ENCODE assay signal across 10 mouse cellular contexts in genomic region chr3:107739966-107740365, GRCm38 (mm10). TPM values are rescaled to one million over a fixed set of nuclear protein-coding genes. Genes with fewer than 3 reads are reported as not detected.
DNase-seq lines count a peak whose midpoint lies in the region; ATAC-seq lines count a peak whose summit lies in the region.
"Had no signal": no experiment of that assay in that cellular context is flagged by ENCODE, and none has a peak within 500 bp of the region (broad histone marks: within the 10 kb centered on the region; RNA-seq: fewer than 3 reads in every experiment).

No protein-coding gene starts in this region.

- no peaks in the 10 kb centered on the region; the same call in 1 of the 2 replicates for H3K36me3 ChIP-seq in lung, embryonic 15.5 days
- no peaks in the 10 kb centered on the region for H3K36me3 ChIP-seq in hindbrain, embryonic 12.5 days
- H3K36me3 ChIP-seq in neural tube, embryonic 15.5 days, result no peaks in the 10 kb centered on the region

- H3K4me1 ChIP-seq in lung, embryonic 15.5 days, result peaks cover 43% of the 10 kb centered on the region
- peaks cover 26% of the 10 kb centered on the region for H3K4me1 ChIP-seq in hindbrain, embryonic 12.5 days
- peaks cover 25% of the 10 kb centered on the region for H3K4me1 ChIP-seq in neural tube, embryonic 15.5 days

- H3K4me2 ChIP-seq in lung, embryonic 15.5 days, result no peak overlapping the region
- no peak overlapping the region for H3K4me2 ChIP-seq in hindbrain, embryonic 12.5 days (replicated peaks)
- H3K4me2 ChIP-seq in neural tube, embryonic 15.5 days, result no peak overlapping the region

- no peaks in the 10 kb centered on the region for H3K9me3 ChIP-seq in lung, embryonic 15.5 days
- H3K9me3 ChIP-seq in hindbrain, embryonic 12.5 days (replicated peaks), result no peaks in the 10 kb centered on the region
- no peaks in the 10 kb centered on the region for H3K9me3 ChIP-seq in neural tube, embryonic 15.5 days (replicated peaks)

- H3K27me3 ChIP-seq in lung, embryonic 15.5 days, result no peaks in the 10 kb centered on the region
- no peaks in the 10 kb centered on the region for H3K27me3 ChIP-seq in hindbrain, embryonic 12.5 days
- H3K27me3 ChIP-seq in neural tube, embryonic 15.5 days (replicated peaks), result no peaks in the 10 kb centered on the region

- peak overlapping the region; percentile 72 for H3K27ac ChIP-seq in lung, embryonic 15.5 days
- peak overlapping the region; percentile 74 for H3K27ac ChIP-seq in hindbrain, embryonic 12.5 days
- H3K27ac ChIP-seq in neural tube, embryonic 15.5 days (replicated peaks), result peak overlapping the region; percentile 70; the same call in 1 of the 2 replicates

- 69% methylated on average over 2 of the region's 2 CpGs for WGBS in lung, embryonic 15.5 days
- WGBS in hindbrain, embryonic 12.5 days, result 85% methylated on average over 2 of the region's 2 CpGs
- WGBS in neural tube, embryonic 15.5 days, result 82% methylated on average over 2 of the region's 2 CpGs

- ATAC-seq in frontal cortex, adult (ENCODE audit: low TSS enrichment), result 0 out of 2 replicates have a peak, but pooled peaks have one; percentile 13
- 0 out of 2 replicates have a peak, but pooled peaks have one; percentile 28 for ATAC-seq in lung, embryonic 15.5 days (ENCODE audit: borderline replicate concordance, extremely low read depth, low FRiP score, low TSS enrichment)
- ATAC-seq in hindbrain, embryonic 12.5 days (ENCODE audit: low FRiP score), result no peak
- no peak for ATAC-seq in neural tube, embryonic 15.5 days (ENCODE audit: low FRiP score)

- no peak overlapping the region for H3K9ac ChIP-seq in lung, embryonic 15.5 days
- H3K9ac ChIP-seq in hindbrain, embryonic 12.5 days, result no peak overlapping the region
- no peak overlapping the region for H3K9ac ChIP-seq in neural tube, embryonic 15.5 days (replicated peaks)

- H3K4me3 ChIP-seq in lung, embryonic 15.5 days, result no peak overlapping the region
- H3K4me3 ChIP-seq in hindbrain, embryonic 12.5 days, result no peak overlapping the region
- no peak overlapping the region for H3K4me3 ChIP-seq in neural tube, embryonic 15.5 days (replicated peaks)

- DNase-seq in frontal cortex, postnatal 10 days (ENCODE audit: low spot score in 2 of 2), result no peak
- DNase-seq in lung, postnatal 10 days, result no peak
- DNase-seq in B cell, adult 2 months, result no peak
- DNase-seq in cerebellum, postnatal 14 days, result no peak
- DNase-seq: lung, adult 2 months; thymus, postnatal 4 days had no signal

RNA-seq across cellular contexts. Expression of gene Csf1, which starts 20.3 kb away (rescaled TPM):
- 9.0 and 10.3 TPM in 2 replicates for polyA plus RNA-seq in lung, embryonic 15.5 days (2015; fragmentation: Nextera tagmentation; extraction: Ambion mirVana)
- polyA plus RNA-seq in hindbrain, embryonic 12.5 days (2016; fragmentation: Nextera tagmentation; extraction: Ambion mirVana), result 8.8 and 9.2 TPM in 2 replicates
- 7.8 and 8.4 TPM in 2 replicates for polyA plus RNA-seq in neural tube, embryonic 15.5 days (2015; fragmentation: Nextera tagmentation; extraction: Ambion mirVana)

RNA-seq across cellular contexts. Expression of gene Ahcyl1, which starts 43.6 kb away (rescaled TPM):
- polyA plus RNA-seq in lung, embryonic 15.5 days (2015; fragmentation: Nextera tagmentation; extraction: Ambion mirVana), result 83.3 and 88.4 TPM in 2 replicates
- 133 TPM in 2 replicates for polyA plus RNA-seq in hindbrain, embryonic 12.5 days (2016; fragmentation: Nextera tagmentation; extraction: Ambion mirVana)
- polyA plus RNA-seq in neural tube, embryonic 15.5 days (2015; fragmentation: Nextera tagmentation; extraction: Ambion mirVana), result 108 and 110 TPM in 2 replicates

Comparison
In these comparisons a context has a peak if more than half of its experiments do, and no peak if none do; other contexts are left out.
1. ATAC-seq: peak in frontal cortex, adult (single experiment) and lung, embryonic 15.5 days (single experiment); none in hindbrain, embryonic 12.5 days (single experiment) and neural tube, embryonic 15.5 days (single experiment).
2. Peak in every context shown above with its lines, with median percentiles within 50 percentile points of each other: H3K27ac ChIP-seq.